ENCODE assay signal across 13 mouse cellular contexts in genomic region chr3:34656813-34657700, GRCm38 (mm10). TPM values are rescaled to one million over a fixed set of nuclear protein-coding genes. Genes with fewer than 3 reads are reported as not detected.
DNase-seq lines count a peak whose midpoint lies in the region; ATAC-seq and TF ChIP-seq lines count a peak whose summit lies in the region.
"Had no signal": no experiment of that assay in that cellular context is flagged by ENCODE, and none has a peak within 500 bp of the region (broad histone marks: within the 10 kb centered on the region; RNA-seq: fewer than 3 reads in every experiment).

No protein-coding gene starts in this region.

- H3K27me3 ChIP-seq in forebrain, embryonic 10.5 days (ENCODE audit: poor library complexity, severe bottlenecking) = peaks cover 89% of the 10 kb centered on the region
- peaks cover 38% of the 10 kb centered on the region for H3K27me3 ChIP-seq in hindbrain, postnatal 0 days (ENCODE audit: insufficient read depth, low read length)
- peaks cover 96% of the 10 kb centered on the region for H3K27me3 ChIP-seq in kidney, embryonic 14.5 days (ENCODE audit: control insufficient read depth, insufficient read depth, low read length)

- peak overlapping the region; percentile 56 for H3K4me2 ChIP-seq in hindbrain, postnatal 0 days (ENCODE audit: low read depth, low read length)
- no peak overlapping the region for H3K4me2 ChIP-seq in kidney, embryonic 14.5 days (replicated peaks; ENCODE audit: low read depth, low read length)
- H3K4me2 ChIP-seq: heart, embryonic 15.5 days; kidney, embryonic 15.5 days had no signal

- TF ChIP-seq POLR2A in olfactory bulb, adult 2 months (IDR thresholded peaks at IDR 0.05; ENCODE audit: insufficient read depth, low read depth, low read length) = no peak

- peak; percentile 60 for DNase-seq in embryo, embryonic 10.5 days (ENCODE audit: low spot score)
- no peak for DNase-seq in forebrain, embryonic 10.5 days (ENCODE audit: extremely low spot score, low spot score)
- DNase-seq in hindbrain, postnatal 0 days (ENCODE audit: low spot score) = peak; percentile 42
- DNase-seq in kidney, adult 8-10 months = no peak
- DNase-seq in cerebellum, adult 9-11 months = no peak
- DNase-seq: adrenal gland, postnatal 14 days; cerebellum, adult 8-10 months; right cerebral cortex, postnatal 25 days had no signal

- peak overlapping the region; percentile 99 for H3K27ac ChIP-seq in forebrain, embryonic 10.5 days
- H3K27ac ChIP-seq in hindbrain, postnatal 0 days = peak overlapping the region; percentile 76
- H3K27ac ChIP-seq in olfactory bulb, adult 2 months (ENCODE audit: insufficient read depth, low read depth, low read length) = peak overlapping the region; percentile 84
- no peak overlapping the region for H3K27ac ChIP-seq in kidney, embryonic 14.5 days (ENCODE audit: low read depth, low read length)
- H3K27ac ChIP-seq: heart, embryonic 15.5 days; kidney, embryonic 15.5 days had no signal

- H3K9ac ChIP-seq in hindbrain, postnatal 0 days (replicated peaks; ENCODE audit: low read length) = peak overlapping the region; percentile 57
- H3K9ac ChIP-seq in kidney, embryonic 14.5 days (ENCODE audit: low read depth, low read length) = no peak overlapping the region
- H3K9ac ChIP-seq: heart, embryonic 15.5 days; kidney, embryonic 15.5 days had no signal

- no peak for TF ChIP-seq CTCF in hindbrain, postnatal 0 days (IDR thresholded peaks at IDR 0.05; ENCODE audit: low read depth)
- no peak for TF ChIP-seq CTCF in olfactory bulb, adult 2 months (IDR thresholded peaks at IDR 0.05; ENCODE audit: insufficient read depth, low read depth, low read length)

- no peaks in the 10 kb centered on the region for H3K9me3 ChIP-seq in forebrain, embryonic 10.5 days
- no peaks in the 10 kb centered on the region for H3K9me3 ChIP-seq in hindbrain, postnatal 0 days (ENCODE audit: low read length)
- H3K9me3 ChIP-seq in kidney, embryonic 14.5 days (ENCODE audit: control insufficient read depth, low read length) = no peaks in the 10 kb centered on the region
- H3K9me3 ChIP-seq: heart, embryonic 15.5 days; kidney, embryonic 15.5 days had no signal

- peaks cover 29% of the 10 kb centered on the region for H3K36me3 ChIP-seq in forebrain, embryonic 10.5 days (replicated peaks)
- H3K36me3 ChIP-seq in hindbrain, postnatal 0 days (ENCODE audit: insufficient read depth, low read length) = no peaks in the 10 kb centered on the region
- no peaks in the 10 kb centered on the region for H3K36me3 ChIP-seq in kidney, embryonic 14.5 days (ENCODE audit: control insufficient read depth, insufficient read depth, low read length)
- H3K36me3 ChIP-seq: heart, embryonic 15.5 days; kidney, embryonic 15.5 days had no signal

- WGBS in forebrain, embryonic 10.5 days = 16% methylated on average over 23 of the region's 23 CpGs
- 11% methylated on average over 23 of the region's 23 CpGs for WGBS in hindbrain, postnatal 0 days
- WGBS in olfactory bulb, adult 2 months = 20% methylated on average over 23 of the region's 23 CpGs
- 3% methylated on average over 23 of the region's 23 CpGs for WGBS in kidney, embryonic 14.5 days

- H3K4me3 ChIP-seq in forebrain, embryonic 10.5 days = peak overlapping the region; percentile 79
- peak overlapping the region; percentile 55 for H3K4me3 ChIP-seq in hindbrain, postnatal 0 days (ENCODE audit: low read length)
- peak overlapping the region; percentile 25 for H3K4me3 ChIP-seq in olfactory bulb, adult 2 months (ENCODE audit: insufficient read depth, low read depth, low read length)
- no peak overlapping the region for H3K4me3 ChIP-seq in kidney, embryonic 14.5 days (ENCODE audit: low read length)
- H3K4me3 ChIP-seq: heart, embryonic 15.5 days; kidney, embryonic 15.5 days; myocyte had no signal

- no peak; the same call in 1 of the 2 replicates for ATAC-seq in hindbrain, postnatal 0 days
- ATAC-seq in kidney, embryonic 14.5 days (ENCODE audit: low FRiP score, low TSS enrichment) = no peak

- H3K4me1 ChIP-seq in forebrain, embryonic 10.5 days = peaks cover 69% of the 10 kb centered on the region
- no peaks in the 10 kb centered on the region; the same call in 1 of the 2 replicates for H3K4me1 ChIP-seq in hindbrain, postnatal 0 days (ENCODE audit: insufficient read depth, low read length)
- peaks cover 19% of the 10 kb centered on the region for H3K4me1 ChIP-seq in olfactory bulb, adult 2 months (ENCODE audit: control insufficient read depth, insufficient read depth, low read length)
- no peaks in the 10 kb centered on the region for H3K4me1 ChIP-seq in kidney, embryonic 14.5 days (ENCODE audit: control insufficient read depth, insufficient read depth, low read length)
- H3K4me1 ChIP-seq: heart, embryonic 15.5 days; kidney, embryonic 15.5 days had no signal

RNA-seq across cellular contexts. Expression of gene Sox2, which starts 6.9 kb away (rescaled TPM):
- polyA plus RNA-seq in forebrain, embryonic 10.5 days (2016; fragmentation: Nextera tagmentation; extraction: Ambion mirVana) = 29.2 and 29.3 TPM in 2 replicates
- 68.1 and 80.2 TPM in 2 replicates for total RNA-seq in hindbrain, postnatal 0 days (2014; rRNA removed)
- polyA plus RNA-seq in hindbrain, postnatal 0 days (2015; fragmentation: Nextera tagmentation; extraction: Ambion mirVana) = 22.6 and 26.3 TPM in 2 replicates
- not detected in 2 replicates for polyA plus RNA-seq in olfactory bulb, adult 2 months (2012; ENCODE audit: insufficient read depth, insufficient read length, low replicate concordance, missing spikeins)
- not detected in 2 replicates for polyA plus RNA-seq in kidney, embryonic 14.5 days (2014; fragmentation: Nextera tagmentation; extraction: Ambion mirVana)
- polyA plus RNA-seq: myocyte had no signal

Comparison
In these comparisons a context has a peak if more than half of its experiments do, and no peak if none do; other contexts are left out.
1. DNase-seq: peak in embryo, embryonic 10.5 days (single experiment) and hindbrain, postnatal 0 days (single experiment); none in forebrain, embryonic 10.5 days (single experiment), kidney, adult 8-10 months (0 of 2) and cerebellum, adult 9-11 months (single experiment).